Mouse (Mus musculus) frontal cortex, postnatal 10 days (tissue): ENCODE data around the gene Gm20388.

Experiments used
- DNase-seq, 2 experiments: peaks; one replicate each; pipeline ENCODE4 v3.0.0; 2022; ENCODE audit warnings: low spot score in 2 of 2, mixed read lengths in 1 of 2

Gm20388 gene

GRCm38 (mm10) chr8:121985673-121986072, 2075.0 kb downstream of the Gm20388 start:
- DNase-seq: no peak

GRCm38 (mm10) chr8:121987892-121988291, 2077.3 kb downstream of the Gm20388 start:
- no peak for DNase-seq

- DNase-seq: no peak
Observed at GRCm38 (mm10) chr8:121990506-121991255, 2080.0 kb downstream of the Gm20388 start.

GRCm38 (mm10) chr8:121991611-121992010, 2081.0 kb downstream of the Gm20388 start:
- DNase-seq: no peak

GRCm38 (mm10) chr8:121992911-121993310, 2082.3 kb downstream of the Gm20388 start:
- no peak for DNase-seq

GRCm38 (mm10) chr8:121995112-121995511, 2084.5 kb downstream of the Gm20388 start:
- DNase-seq: no peak

GRCm38 (mm10) chr8:121995895-121996294, 2085.3 kb downstream of the Gm20388 start:
- DNase-seq: no peak

- no peak for DNase-seq
Observed at GRCm38 (mm10) chr8:121998631-121999030, 2088.0 kb downstream of the Gm20388 start.

- DNase-seq: no peak
Observed at GRCm38 (mm10) chr8:121999211-121999610, 2088.6 kb downstream of the Gm20388 start.

- no peak for DNase-seq
Observed at GRCm38 (mm10) chr8:122001339-122002115, 2090.9 kb downstream of the Gm20388 start.

- DNase-seq: no peak
Observed at GRCm38 (mm10) chr8:122003646-122004045, 2093.0 kb downstream of the Gm20388 start.

GRCm38 (mm10) chr8:122004131-122004530, 2093.5 kb downstream of the Gm20388 start:
- DNase-seq: no peak

GRCm38 (mm10) chr8:122005422-122006204, 2095.0 kb downstream of the Gm20388 start:
- no peak for DNase-seq

GRCm38 (mm10) chr8:122006688-122007484, 2096.2 kb downstream of the Gm20388 start:
- no peak for DNase-seq

GRCm38 (mm10) chr8:122008395-122008794, 2097.8 kb downstream of the Gm20388 start:
- no peak for DNase-seq

GRCm38 (mm10) chr8:122010638-122011037, 2100.0 kb downstream of the Gm20388 start:
- DNase-seq: no peak

- no peak for DNase-seq
Observed at GRCm38 (mm10) chr8:122011066-122011588, 2100.5 kb downstream of the Gm20388 start.

- no peak for DNase-seq
Observed at GRCm38 (mm10) chr8:122014606-122015005, 2104.0 kb downstream of the Gm20388 start.

- DNase-seq: no peak
Observed at GRCm38 (mm10) chr8:122018046-122018831, 2107.6 kb downstream of the Gm20388 start.

GRCm38 (mm10) chr8:122019162-122019561, 2108.5 kb downstream of the Gm20388 start:
- DNase-seq: no peak
